Mouse (Mus musculus) adrenal gland, postnatal 10 days (tissue): ENCODE measurements at regions not wholly inside any gene's neighbourhood (a gene's known extent, or its start where the extent isn't known, plus 50 kb on each side); places are given as distances from the start of the nearest gene placed in this dataset.

Experiments
- DNase-seq: peaks from one replicate; pipeline ENCODE4 v3.0.0; 2021; ENCODE audit warnings: mixed read lengths

GRCm38 (mm10) chr4:55134339-55134738 lies 189.5 kb downstream of the Zfp462 start:
- no peak for DNase-seq

- DNase-seq = no peak
These were observed 189.9 kb downstream of the Zfp462 start for GRCm38 (mm10) chr4:55134791-55135190.

- no peak for DNase-seq
These were observed 191.4 kb downstream of the Zfp462 start for GRCm38 (mm10) chr4:55136283-55136682.

- no peak for DNase-seq
These were observed 193.0 kb downstream of the Zfp462 start for GRCm38 (mm10) chr4:55137781-55138394.

- DNase-seq = no peak
These were observed 196.5 kb downstream of the Zfp462 start for GRCm38 (mm10) chr4:55141317-55141716.

- DNase-seq = peak; percentile 51
These were observed 197.3 kb downstream of the Zfp462 start for GRCm38 (mm10) chr4:55141923-55142732.

- DNase-seq = no peak
These were observed 198.6 kb downstream of the Zfp462 start for GRCm38 (mm10) chr4:55143400-55143799.

GRCm38 (mm10) chr4:55144995-55145394 lies 200.1 kb downstream of the Zfp462 start:
- no peak for DNase-seq

- DNase-seq = no peak
These were observed 201.1 kb downstream of the Zfp462 start for GRCm38 (mm10) chr4:55145968-55146367.

- no peak for DNase-seq
These were observed 201.5 kb upstream of the Rad23b start for GRCm38 (mm10) chr4:55148380-55148779.

- DNase-seq = no peak
These were observed 195.3 kb upstream of the Rad23b start for GRCm38 (mm10) chr4:55154556-55154955.

- DNase-seq = no peak
These were observed 191.6 kb upstream of the Rad23b start for GRCm38 (mm10) chr4:55158166-55158739.

GRCm38 (mm10) chr4:55166266-55166665 lies 183.6 kb upstream of the Rad23b start:
- no peak for DNase-seq

GRCm38 (mm10) chr4:55169063-55169462 lies 180.8 kb upstream of the Rad23b start:
- DNase-seq = no peak

GRCm38 (mm10) chr4:55172334-55172891 lies 177.4 kb upstream of the Rad23b start:
- DNase-seq = no peak

GRCm38 (mm10) chr4:55176026-55176425 lies 173.8 kb upstream of the Rad23b start:
- no peak for DNase-seq

- no peak for DNase-seq
These were observed 170.4 kb upstream of the Rad23b start for GRCm38 (mm10) chr4:55179456-55179855.

GRCm38 (mm10) chr4:55183519-55183918 lies 166.3 kb upstream of the Rad23b start:
- no peak for DNase-seq

GRCm38 (mm10) chr4:55188716-55189115 lies 161.1 kb upstream of the Rad23b start:
- DNase-seq = no peak

GRCm38 (mm10) chr4:55190586-55190985 lies 159.3 kb upstream of the Rad23b start:
- no peak for DNase-seq

GRCm38 (mm10) chr4:55194061-55194460 lies 155.8 kb upstream of the Rad23b start:
- no peak for DNase-seq

- DNase-seq = no peak
These were observed 155.3 kb upstream of the Rad23b start for GRCm38 (mm10) chr4:55194552-55194951.
